Mouse (Mus musculus): Measurements from ENCODE around the gene Apln. TPM values are rescaled to one million over a fixed set of nuclear protein-coding genes. Genes with fewer than 3 reads are reported as not detected.

Gene Apln
- polyA plus RNA-seq (2015; fragmentation: Nextera tagmentation; extraction: Ambion mirVana), result 6.3 and 8.3 TPM in 2 replicates

GRCm38 (mm10) chrX:48034144-48035113 lies at the start of gene Apln:
Gene Apln, minus strand, starts transcription at chrX:48034853.
- H3K4me3 ChIP-seq (replicated peaks), result peak within 1 kb of the TSS; percentile 45
- H3K9me3 ChIP-seq, result no peaks in the 10 kb centered on the region
- H3K9ac ChIP-seq, result 0 out of 2 replicates have a peak within 1 kb of the TSS, but pooled peaks have one; percentile 2
- ATAC-seq (ENCODE audit: insufficient read depth, low FRiP score, low read depth), result peak; percentile 66
- no peaks in the 10 kb centered on the region; the same call in 1 of the 2 replicates for H3K27me3 ChIP-seq (replicated peaks)
- H3K4me2 ChIP-seq, result peak within 1 kb of the TSS; percentile 77
- 21% methylated on average over 70 of the region's 73 CpGs for WGBS
- no peak within 1 kb of the TSS for H3K27ac ChIP-seq
- H3K4me1 ChIP-seq, result no peaks in the 10 kb centered on the region
- H3K36me3 ChIP-seq, result no peaks in the 10 kb centered on the region

DNA sequence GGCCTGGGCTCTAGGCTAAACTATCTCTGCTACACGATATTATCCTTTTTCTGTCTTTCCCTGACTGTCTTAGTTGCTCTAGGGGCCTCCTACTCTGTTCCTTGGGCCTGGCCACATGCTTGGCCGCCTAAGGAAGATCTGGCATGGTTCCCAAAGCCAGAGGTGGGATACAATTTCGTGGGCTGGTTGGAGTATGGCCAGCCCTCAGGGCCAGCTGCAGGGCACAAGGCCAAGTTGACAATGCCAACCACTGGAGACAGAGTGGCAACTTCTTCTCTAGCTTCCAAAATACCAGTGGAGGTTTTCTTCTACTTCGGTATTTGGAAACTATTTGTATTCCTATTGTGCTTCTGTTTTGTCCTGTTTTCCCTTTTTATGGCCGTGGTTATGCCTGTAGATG lies 47.7 kb upstream of the Apln start:
- no peak for ATAC-seq (ENCODE audit: insufficient read depth, low FRiP score, low read depth)
- no peak overlapping the region for H3K27ac ChIP-seq
- no peaks in the 10 kb centered on the region for H3K27me3 ChIP-seq (replicated peaks)
- H3K4me3 ChIP-seq (replicated peaks), result no peak overlapping the region
- no peaks in the 10 kb centered on the region for H3K36me3 ChIP-seq
- no peak overlapping the region for H3K9ac ChIP-seq
- H3K4me1 ChIP-seq, result no peaks in the 10 kb centered on the region
- WGBS, result 49% methylated on average over 5 of the region's 5 CpGs
- H3K9me3 ChIP-seq, result no peaks in the 10 kb centered on the region
- H3K4me2 ChIP-seq, result no peak overlapping the region

DNA sequence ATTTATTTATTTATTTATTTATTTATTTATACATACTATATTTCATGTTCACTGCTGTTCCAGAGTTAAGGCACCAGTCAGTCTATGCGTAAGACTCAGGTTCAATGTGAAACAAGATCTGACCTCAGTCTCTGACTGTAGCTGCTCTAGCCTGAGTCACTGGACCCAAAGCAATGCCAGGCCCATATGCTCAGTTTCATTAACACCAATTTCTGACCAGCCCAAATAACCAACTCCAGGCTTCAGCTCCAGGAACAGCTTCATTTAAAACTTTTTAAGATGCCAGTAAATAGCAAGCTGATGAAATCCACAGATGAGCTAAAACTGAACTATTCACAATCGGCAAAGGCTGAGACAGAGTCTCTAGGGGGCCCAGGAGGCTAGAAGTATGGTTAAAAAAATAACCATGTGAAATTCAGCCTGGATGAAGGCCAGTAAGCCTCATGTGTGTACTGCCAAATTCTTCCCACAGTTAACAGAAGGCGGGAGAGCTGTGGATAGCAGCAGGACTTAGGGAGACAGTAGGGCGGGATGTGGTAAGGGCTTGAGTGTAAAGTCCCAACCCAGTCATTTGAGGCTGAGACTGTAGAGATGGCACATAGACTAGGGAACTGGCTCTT lies 42.3 kb upstream of the Apln start:
- Histone ChIP-seq H3K9ac (no peak overlapping the region), H3K9me3 (no peaks in the 10 kb centered on the region), H3K4me2 (no peak overlapping the region), H3K4me1 (no peaks in the 10 kb centered on the region), H3K36me3 (no peaks in the 10 kb centered on the region), H3K27ac (no peak overlapping the region), H3K27me3 (replicated peaks) (0 out of 2 replicates have a peak, but pooled peaks cover 3% of the 10 kb centered on the region), H3K4me3 (replicated peaks) (no peak overlapping the region)
- ATAC-seq (ENCODE audit: insufficient read depth, low FRiP score, low read depth), result no peak
- WGBS, result 70% methylated on average over 4 of the region's 4 CpGs

DNA sequence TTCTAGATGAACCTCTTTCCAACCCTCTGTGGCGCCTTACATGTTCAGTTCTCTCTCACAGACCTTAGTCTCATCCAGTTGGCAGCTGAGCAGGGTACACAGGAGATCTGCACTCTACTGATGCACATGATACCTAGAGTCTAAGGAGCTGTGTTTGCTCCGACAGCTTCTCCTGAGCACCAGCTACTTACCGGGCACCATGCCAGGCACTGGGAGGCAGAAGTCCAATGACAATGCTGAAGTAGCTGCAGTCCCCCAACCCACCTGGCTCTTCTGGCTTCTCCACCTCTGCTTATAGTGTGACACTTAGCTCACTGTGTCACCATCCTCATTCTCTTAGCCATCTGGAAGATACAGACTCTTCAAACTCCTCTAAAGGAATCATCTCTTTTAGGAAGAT lies 40.0 kb upstream of the Apln start:
- Histone ChIP-seq H3K27ac (no peak overlapping the region), H3K9me3 (no peaks in the 10 kb centered on the region), H3K27me3 (replicated peaks) (0 out of 2 replicates have a peak, but pooled peaks cover 3% of the 10 kb centered on the region), H3K4me3 (replicated peaks) (no peak overlapping the region), H3K4me2 (no peak overlapping the region), H3K9ac (no peak overlapping the region), H3K36me3 (no peaks in the 10 kb centered on the region), H3K4me1 (no peaks in the 10 kb centered on the region)
- ATAC-seq (ENCODE audit: insufficient read depth, low FRiP score, low read depth), result no peak
- 84% methylated on average over 3 of the region's 3 CpGs for WGBS

DNA sequence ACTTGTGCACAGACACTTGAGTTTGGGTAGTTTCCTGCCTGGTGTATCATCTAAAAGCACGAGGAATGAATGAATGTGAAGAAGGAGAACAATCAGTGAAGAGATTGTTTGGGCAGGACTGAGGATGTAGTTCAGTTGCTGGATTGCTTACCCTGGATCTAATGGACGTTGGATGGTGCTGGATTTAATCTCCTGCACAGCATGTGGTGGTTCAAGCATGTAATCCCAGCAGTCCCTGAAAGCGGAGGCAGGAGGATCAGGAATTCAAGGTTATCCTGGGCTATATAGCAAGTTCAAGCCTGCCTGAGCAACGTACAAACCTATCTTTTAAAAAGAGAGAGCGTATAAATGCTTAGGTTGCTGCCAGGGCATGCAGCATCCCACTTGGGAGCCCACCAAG lies 37.7 kb upstream of the Apln start:
- WGBS, result 39% methylated on average over 5 of the region's 5 CpGs

GRCm38 (mm10) chrX:48071961-48072360 lies 37.3 kb upstream of the Apln start:
- ATAC-seq (ENCODE audit: insufficient read depth, low FRiP score, low read depth), result no peak
- no peaks in the 10 kb centered on the region for H3K9me3 ChIP-seq
- no peaks in the 10 kb centered on the region for H3K36me3 ChIP-seq
- WGBS, result 38% methylated on average over 3 of the region's 3 CpGs
- H3K27ac ChIP-seq, result no peak overlapping the region
- 0 out of 2 replicates have a peak, but pooled peaks cover 3% of the 10 kb centered on the region for H3K27me3 ChIP-seq (replicated peaks)
- no peaks in the 10 kb centered on the region for H3K4me1 ChIP-seq
- no peak overlapping the region for H3K9ac ChIP-seq
- H3K4me2 ChIP-seq, result no peak overlapping the region
- no peak overlapping the region for H3K4me3 ChIP-seq (replicated peaks)

More for the DNA sequence above, 37.7 kb upstream of the Apln start:
- H3K27ac ChIP-seq, result no peak overlapping the region
- no peak overlapping the region for H3K4me2 ChIP-seq
- H3K4me1 ChIP-seq, result no peaks in the 10 kb centered on the region
- H3K36me3 ChIP-seq, result no peaks in the 10 kb centered on the region
- no peak overlapping the region for H3K4me3 ChIP-seq (replicated peaks)
- H3K27me3 ChIP-seq (replicated peaks), result 0 out of 2 replicates have a peak, but pooled peaks cover 3% of the 10 kb centered on the region
- no peak for ATAC-seq (ENCODE audit: insufficient read depth, low FRiP score, low read depth)
- H3K9ac ChIP-seq, result no peak overlapping the region
- no peaks in the 10 kb centered on the region for H3K9me3 ChIP-seq

DNA sequence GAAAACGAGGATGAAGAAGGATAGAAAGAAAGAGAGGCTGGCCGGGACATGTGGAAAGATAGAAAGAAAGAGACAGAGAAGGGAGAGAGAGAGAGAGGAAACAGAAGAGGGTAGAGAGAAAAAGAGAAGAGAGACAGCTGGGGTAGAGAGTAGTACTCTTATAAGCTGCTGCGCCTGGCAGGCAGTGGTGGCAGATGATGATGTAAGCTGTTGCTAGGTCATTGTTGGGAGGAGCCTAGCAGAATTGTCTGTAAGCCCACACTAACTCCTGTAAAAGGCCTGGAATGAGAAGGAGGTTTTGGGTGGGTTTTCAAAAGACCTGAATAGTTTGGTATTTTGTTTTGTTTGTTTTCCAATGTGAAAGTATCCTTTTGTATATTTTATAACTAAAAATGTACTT lies 32.2 kb upstream of the Apln start:
- no peaks in the 10 kb centered on the region for H3K9me3 ChIP-seq
- no peak for ATAC-seq (ENCODE audit: insufficient read depth, low FRiP score, low read depth)
- no peak overlapping the region for H3K9ac ChIP-seq
- H3K27me3 ChIP-seq (replicated peaks), result no peaks in the 10 kb centered on the region
- 64% methylated on average over 3 of the region's 3 CpGs for WGBS
- H3K36me3 ChIP-seq, result no peaks in the 10 kb centered on the region
- H3K4me3 ChIP-seq (replicated peaks), result no peak overlapping the region
- no peak overlapping the region for H3K27ac ChIP-seq
- no peaks in the 10 kb centered on the region for H3K4me1 ChIP-seq
- no peak overlapping the region for H3K4me2 ChIP-seq

DNA sequence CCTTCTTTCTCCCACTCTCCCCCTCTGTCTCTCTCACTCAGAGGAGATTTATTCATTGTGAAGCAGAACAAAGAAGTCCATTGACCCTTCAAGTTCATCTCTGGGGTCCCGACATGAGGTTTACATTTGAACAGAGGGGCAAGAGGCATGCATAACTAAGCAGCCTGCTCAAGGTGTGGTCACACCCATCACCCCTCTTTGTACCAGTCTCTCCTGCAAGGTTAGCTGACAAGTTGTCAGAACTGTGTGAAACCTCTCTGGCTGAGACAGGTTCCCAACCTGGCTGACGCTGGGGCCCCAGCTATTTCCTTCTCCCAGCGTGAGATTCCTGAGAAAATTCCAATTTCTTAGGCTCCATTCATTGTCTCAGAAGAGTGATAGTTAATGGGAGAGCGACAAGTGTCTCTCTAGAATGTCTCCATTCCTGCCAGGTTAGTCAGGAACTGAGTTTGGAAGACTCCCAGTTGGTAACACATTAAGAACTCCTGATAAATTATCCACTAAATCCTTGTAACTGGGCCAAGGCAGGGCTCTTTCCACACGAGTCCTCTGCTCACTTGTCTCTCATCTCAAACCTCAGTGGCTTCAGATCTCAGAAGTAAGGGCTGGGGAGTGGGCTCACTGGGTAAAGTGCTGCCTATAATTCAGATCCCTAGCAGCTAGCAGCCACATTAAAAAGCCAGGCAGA lies 29.7 kb upstream of the Apln start:
- H3K36me3 ChIP-seq, result no peaks in the 10 kb centered on the region
- H3K27ac ChIP-seq, result no peak overlapping the region
- H3K4me2 ChIP-seq, result no peak overlapping the region
- no peak overlapping the region for H3K4me3 ChIP-seq (replicated peaks)
- 38% methylated on average over 5 of the region's 5 CpGs for WGBS
- H3K9me3 ChIP-seq, result no peaks in the 10 kb centered on the region
- H3K27me3 ChIP-seq (replicated peaks), result no peaks in the 10 kb centered on the region
- no peak for ATAC-seq (ENCODE audit: insufficient read depth, low FRiP score, low read depth)
- no peak overlapping the region for H3K9ac ChIP-seq
- no peaks in the 10 kb centered on the region for H3K4me1 ChIP-seq

- Histone ChIP-seq H3K4me2 (no peak overlapping the region), H3K27me3 (replicated peaks) (no peaks in the 10 kb centered on the region), H3K36me3 (no peaks in the 10 kb centered on the region), H3K27ac (no peak overlapping the region), H3K4me3 (replicated peaks) (no peak overlapping the region), H3K9me3 (no peaks in the 10 kb centered on the region), H3K4me1 (no peaks in the 10 kb centered on the region), H3K9ac (no peak overlapping the region)
- 69% methylated on average over 4 of the region's 4 CpGs for WGBS
- no peak for ATAC-seq (ENCODE audit: insufficient read depth, low FRiP score, low read depth)
Observed at GRCm38 (mm10) chrX:48062481-48062880, 27.8 kb upstream of the Apln start.

DNA sequence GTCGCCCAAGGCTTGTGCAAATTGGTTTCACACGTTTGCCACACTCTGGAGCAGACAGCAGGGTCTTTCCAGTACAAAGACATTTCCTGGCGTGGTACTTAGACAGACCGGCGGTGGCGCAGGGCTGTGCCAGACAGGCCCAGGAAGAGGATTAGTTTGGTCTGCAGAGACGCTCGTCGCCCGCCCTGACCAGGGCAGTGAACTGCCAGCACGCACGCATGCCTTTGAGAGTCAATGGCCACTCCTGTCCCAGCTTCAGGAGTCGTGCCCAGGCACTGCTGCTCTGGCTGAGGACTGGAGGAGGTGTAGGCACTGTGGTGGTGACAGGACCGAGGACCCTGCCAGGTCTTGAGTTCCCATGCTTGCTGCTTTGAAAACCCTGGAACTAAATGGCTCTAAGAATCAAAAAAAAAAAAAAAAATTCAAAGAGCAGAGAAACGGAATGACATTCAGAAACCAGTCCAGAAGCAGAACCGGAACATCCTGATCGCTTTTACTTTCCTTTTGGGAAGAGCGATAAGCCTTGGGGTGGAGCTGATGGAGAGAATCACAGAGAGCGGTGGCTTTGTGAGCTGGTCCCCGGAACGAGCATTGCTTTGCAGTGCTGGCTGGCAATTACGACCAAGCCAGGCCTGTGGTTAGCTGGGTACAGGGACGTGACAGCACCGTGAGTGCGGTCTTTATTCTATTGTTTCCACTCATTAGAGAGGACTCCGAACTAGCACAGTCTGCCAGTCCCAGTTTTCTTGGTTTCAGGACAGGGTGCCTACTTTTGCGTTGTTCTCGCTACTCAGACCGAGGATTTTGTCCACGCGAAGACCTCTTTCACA lies 19.7 kb upstream of the Apln start:
- H3K4me2 ChIP-seq, result peak overlapping the region; percentile 59
- no peak overlapping the region; the same call in 1 of the 2 replicates for H3K9ac ChIP-seq
- no peaks in the 10 kb centered on the region for H3K36me3 ChIP-seq
- ATAC-seq (ENCODE audit: insufficient read depth, low FRiP score, low read depth), result no peak
- H3K4me3 ChIP-seq (replicated peaks), result peak overlapping the region; percentile 37
- WGBS, result 35% methylated on average over 31 of the region's 31 CpGs
- no peaks in the 10 kb centered on the region for H3K27me3 ChIP-seq (replicated peaks)
- H3K4me1 ChIP-seq, result no peaks in the 10 kb centered on the region
- no peaks in the 10 kb centered on the region for H3K9me3 ChIP-seq
- H3K27ac ChIP-seq, result no peak overlapping the region

DNA sequence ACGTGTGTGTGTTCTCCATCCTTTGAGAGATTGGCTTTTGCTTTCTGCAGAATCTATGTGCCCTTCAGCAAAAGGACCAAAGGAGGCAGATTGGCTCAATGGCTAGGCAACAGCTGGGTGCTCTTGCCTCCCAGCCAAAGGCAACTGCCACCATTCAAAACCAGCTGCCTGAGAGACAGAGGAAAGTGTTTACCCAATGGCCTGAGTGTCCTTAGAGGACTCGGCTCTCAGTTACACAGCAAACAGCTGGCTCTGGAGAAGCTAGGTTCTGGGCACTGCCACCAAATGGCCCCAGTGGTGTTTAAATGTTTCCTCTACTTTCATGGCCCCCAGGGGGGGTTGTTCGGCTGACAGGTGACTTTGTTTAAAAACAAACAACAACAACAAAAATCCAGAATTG lies 19.1 kb upstream of the Apln start:
- H3K4me2 ChIP-seq, result peak overlapping the region; percentile 59
- no peak overlapping the region; the same call in 1 of the 2 replicates for H3K4me3 ChIP-seq (replicated peaks)
- no peaks in the 10 kb centered on the region for H3K36me3 ChIP-seq
- H3K27ac ChIP-seq, result no peak overlapping the region
- no peaks in the 10 kb centered on the region for H3K4me1 ChIP-seq
- H3K9ac ChIP-seq, result no peak overlapping the region
- no peak for ATAC-seq (ENCODE audit: insufficient read depth, low FRiP score, low read depth)
- H3K27me3 ChIP-seq (replicated peaks), result no peaks in the 10 kb centered on the region
- WGBS, result 43% methylated on average over 3 of the region's 3 CpGs
- no peaks in the 10 kb centered on the region for H3K9me3 ChIP-seq

Measured in stomach, embryonic 15.5 days (tissue).